ENCODE assay signal across 16 mouse cellular contexts in the genomic region with DNA sequence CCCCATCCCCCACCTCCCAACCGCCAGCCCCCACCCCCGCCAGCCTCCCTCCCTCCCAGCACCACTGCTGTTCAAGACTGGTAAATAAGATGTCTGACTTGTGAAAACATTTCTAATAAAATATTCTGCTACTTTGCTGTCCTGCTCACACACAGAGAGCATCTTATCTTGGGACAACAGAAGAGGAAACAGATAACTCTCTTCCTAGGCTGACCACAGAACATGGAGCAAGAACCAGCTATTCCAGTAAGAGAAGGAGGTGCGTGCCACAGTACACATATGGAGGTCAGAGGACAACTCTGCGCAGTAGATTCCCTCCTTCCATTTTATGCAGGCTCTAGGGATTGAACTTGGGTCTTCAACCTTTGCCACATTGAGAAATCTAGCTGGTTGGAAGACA. TPM values are rescaled to one million over a fixed set of nuclear protein-coding genes. Genes with fewer than 3 reads are reported as not detected.
DNase-seq lines count a peak whose midpoint lies in the region; ATAC-seq and TF ChIP-seq lines count a peak whose summit lies in the region.
"Had no signal": no experiment of that assay in that cellular context is flagged by ENCODE, and none has a peak within 500 bp of the region (broad histone marks: within the 10 kb centered on the region; RNA-seq: fewer than 3 reads in every experiment).

No protein-coding gene starts in this region.

- peak overlapping the region; percentile 64; the same call in 1 of the 2 replicates for H3K27ac ChIP-seq in lung, embryonic 14.5 days (ENCODE audit: low read depth)
- peak overlapping the region; percentile 74 for H3K27ac ChIP-seq in liver, embryonic 12.5 days
- H3K27ac ChIP-seq in stomach, embryonic 16.5 days (ENCODE audit: low read length) = peak overlapping the region; percentile 26; the same call in 1 of the 2 replicates
- no peak overlapping the region for H3K27ac ChIP-seq in layer of hippocampus, adult 2 months
- H3K27ac ChIP-seq: hindbrain, postnatal 0 days; kidney, postnatal 0 days had no signal

- H3K4me2 ChIP-seq in lung, embryonic 14.5 days = no peak overlapping the region
- peak overlapping the region; percentile 42 for H3K4me2 ChIP-seq in liver, embryonic 12.5 days
- no peak overlapping the region for H3K4me2 ChIP-seq in stomach, embryonic 16.5 days (ENCODE audit: low read depth, low read length)
- H3K4me2 ChIP-seq: neural tube, embryonic 15.5 days had no signal

- no peak for ATAC-seq in lung, embryonic 14.5 days (ENCODE audit: insufficient read depth)
- ATAC-seq in liver, embryonic 12.5 days = peak; percentile 80; the same call in 1 of the 2 replicates
- no peak for ATAC-seq in stomach, embryonic 16.5 days (ENCODE audit: insufficient read depth, low FRiP score)
- ATAC-seq: hindbrain, postnatal 0 days had no signal

- WGBS in lung, embryonic 14.5 days = 72% methylated on average over 4 of the region's 4 CpGs
- 22% methylated on average over 4 of the region's 4 CpGs for WGBS in liver, embryonic 12.5 days (ENCODE audit: insufficient replicate concordance)
- 77% methylated on average over 4 of the region's 4 CpGs for WGBS in stomach, embryonic 16.5 days

- peaks cover 9% of the 10 kb centered on the region; the same call in 1 of the 2 replicates for H3K4me1 ChIP-seq in lung, embryonic 14.5 days (ENCODE audit: insufficient read depth)
- peaks cover 46% of the 10 kb centered on the region for H3K4me1 ChIP-seq in liver, embryonic 12.5 days
- peaks cover 25% of the 10 kb centered on the region for H3K4me1 ChIP-seq in stomach, embryonic 16.5 days (ENCODE audit: control insufficient read depth, insufficient read depth, low read length)

- DNase-seq in heart, adult 11 months = peak; percentile 64
- DNase-seq in heart, adult 9 months (ENCODE audit: low spot score in 2 of 2) = no peak
- DNase-seq in lung, embryonic 14.5 days = no peak
- DNase-seq in lung, postnatal 10 days = no peak
- DNase-seq in natural killer cell, adult 2 months (ENCODE audit: low spot score in 2 of 2) = no peak
- no peak for DNase-seq in layer of hippocampus, adult 2 months (ENCODE audit: low spot score in 2 of 2)
- DNase-seq: adrenal gland, postnatal 36 days had no signal

- no peak overlapping the region for H3K4me3 ChIP-seq in lung, embryonic 14.5 days (ENCODE audit: low read depth, low read length)
- H3K4me3 ChIP-seq in liver, embryonic 12.5 days = no peak overlapping the region
- no peak overlapping the region for H3K4me3 ChIP-seq in stomach, embryonic 16.5 days (replicated peaks; ENCODE audit: low read length)
- H3K4me3 ChIP-seq in layer of hippocampus, adult 2 months = no peak overlapping the region
- H3K4me3 ChIP-seq: neural tube, embryonic 15.5 days had no signal

- no peak for TF ChIP-seq CTCF in lung, embryonic 14.5 days (IDR thresholded peaks at IDR 0.05; ENCODE audit: low read depth)
- TF ChIP-seq CTCF in layer of hippocampus, adult 2 months (conservative IDR thresholded peaks at IDR 0.05) = no peak

- no peaks in the 10 kb centered on the region for H3K27me3 ChIP-seq in lung, embryonic 14.5 days (ENCODE audit: insufficient read depth, low read length)
- no peaks in the 10 kb centered on the region for H3K27me3 ChIP-seq in liver, embryonic 12.5 days (replicated peaks)
- no peaks in the 10 kb centered on the region for H3K27me3 ChIP-seq in stomach, embryonic 16.5 days (ENCODE audit: control insufficient read depth, insufficient read depth, low read length)
- H3K27me3 ChIP-seq: neural tube, embryonic 15.5 days had no signal

- H3K36me3 ChIP-seq in lung, embryonic 14.5 days (ENCODE audit: insufficient read depth) = no peaks in the 10 kb centered on the region
- 0 out of 2 replicates have a peak, but pooled peaks cover 2% of the 10 kb centered on the region for H3K36me3 ChIP-seq in liver, embryonic 12.5 days
- H3K36me3 ChIP-seq in stomach, embryonic 16.5 days (ENCODE audit: control insufficient read depth, insufficient read depth, low read length) = no peaks in the 10 kb centered on the region
- H3K36me3 ChIP-seq: neural tube, embryonic 15.5 days had no signal

- H3K9me3 ChIP-seq in lung, embryonic 14.5 days (ENCODE audit: low read depth, low read length) = peaks cover 10% of the 10 kb centered on the region; the same call in 1 of the 2 replicates
- H3K9me3 ChIP-seq in liver, embryonic 12.5 days (replicated peaks) = 0 out of 2 replicates have a peak, but pooled peaks cover 3% of the 10 kb centered on the region
- H3K9me3 ChIP-seq in stomach, embryonic 16.5 days (replicated peaks; ENCODE audit: control insufficient read depth, low read length) = peaks cover 5% of the 10 kb centered on the region; the same call in 1 of the 2 replicates
- H3K9me3 ChIP-seq: neural tube, embryonic 15.5 days had no signal

- no peak overlapping the region for H3K9ac ChIP-seq in lung, embryonic 14.5 days
- no peak overlapping the region for H3K9ac ChIP-seq in liver, embryonic 12.5 days
- H3K9ac ChIP-seq in stomach, embryonic 16.5 days (ENCODE audit: low read length) = no peak overlapping the region
- H3K9ac ChIP-seq: neural tube, embryonic 15.5 days had no signal

RNA-seq across cellular contexts. Expression of a gene that starts 44.6 kb away (rescaled TPM):
- not detected in 2 replicates for polyA plus RNA-seq in lung, embryonic 14.5 days (2014; fragmentation: Nextera tagmentation; extraction: Ambion mirVana)
- not detected in 2 replicates for polyA plus RNA-seq in liver, embryonic 12.5 days (2016; fragmentation: Nextera tagmentation; extraction: Ambion mirVana)
- polyA plus RNA-seq in stomach, embryonic 16.5 days (2015; fragmentation: Nextera tagmentation; extraction: Ambion mirVana) = not detected in 2 replicates
- total RNA-seq in layer of hippocampus, adult 2 months (2021) = not detected
- total RNA-seq: adrenal gland, postnatal 36 days; hindbrain, postnatal 0 days; left cerebral cortex, adult 18-20 months had no signal
- polyA plus RNA-seq: cortical plate, adult 2 months; gonadal fat pad, adult 2 months; hindbrain, postnatal 0 days; neural tube, embryonic 15.5 days; thymus, postnatal 0 days had no signal

RNA-seq across cellular contexts. Expression of a gene that starts 45.2 kb away (rescaled TPM):
- 31.7 and 32.4 TPM in 2 replicates for polyA plus RNA-seq in lung, embryonic 14.5 days (2014; fragmentation: Nextera tagmentation; extraction: Ambion mirVana)
- polyA plus RNA-seq in liver, embryonic 12.5 days (2016; fragmentation: Nextera tagmentation; extraction: Ambion mirVana) = 14.3 and 14.6 TPM in 2 replicates
- polyA plus RNA-seq in stomach, embryonic 16.5 days (2015; fragmentation: Nextera tagmentation; extraction: Ambion mirVana) = 60.0 and 64.9 TPM in 2 replicates
- 10 to 100 TPM; 53.8 to 54.8 TPM for total RNA-seq in layer of hippocampus, adult 2 months (2021)
